In the genomic region with DNA sequence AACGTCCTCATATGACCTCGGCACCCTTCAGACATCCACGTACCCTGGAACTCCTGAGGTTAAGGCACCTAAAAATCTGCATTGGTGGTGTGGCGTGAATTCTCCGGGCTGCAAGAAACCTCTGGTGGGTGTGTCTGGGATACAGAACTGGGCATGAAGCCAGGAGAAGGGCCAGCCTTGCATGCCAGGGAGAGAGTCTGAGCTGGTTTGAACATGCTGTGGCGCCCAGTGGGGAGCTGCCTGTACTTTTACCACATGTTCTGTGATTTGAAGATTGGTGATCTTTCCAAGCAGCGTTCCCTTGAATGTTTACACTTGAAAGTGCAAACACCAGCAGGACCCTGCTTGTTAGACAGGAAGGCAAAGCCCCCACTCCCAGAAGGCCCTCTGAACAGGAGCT, we compare ENCODE assay signal across 11 mouse cellular contexts.
DNase-seq lines count a peak whose midpoint lies in the region; ATAC-seq lines count a peak whose summit lies in the region.
"Had no signal": no experiment of that assay in that cellular context is flagged by ENCODE, and none has a peak within 500 bp of the region (broad histone marks: within the 10 kb centered on the region; RNA-seq: fewer than 3 reads in every experiment).

No protein-coding gene starts in this region.

- H3K4me1 ChIP-seq in embryonic facial prominence, embryonic 13.5 days, result peaks cover 33% of the 10 kb centered on the region
- peaks cover 10% of the 10 kb centered on the region for H3K4me1 ChIP-seq in hindbrain, embryonic 14.5 days (replicated peaks; ENCODE audit: control insufficient read depth, insufficient read depth, low read length)

- intact Hi-C loops in left cerebral cortex, postnatal 4 days (cut with DNase I), result no loop called here

- no peaks in the 10 kb centered on the region for H3K27me3 ChIP-seq in embryonic facial prominence, embryonic 13.5 days
- no peaks in the 10 kb centered on the region for H3K27me3 ChIP-seq in hindbrain, embryonic 14.5 days (ENCODE audit: control insufficient read depth, insufficient read depth, low read length)
- H3K27me3 ChIP-seq: hindbrain, embryonic 15.5 days had no signal

- no peak for ATAC-seq in embryonic facial prominence, embryonic 13.5 days (ENCODE audit: insufficient number of reproducible peaks, insufficient read depth, low FRiP score, low TSS enrichment, low read depth)
- no peak for ATAC-seq in hindbrain, embryonic 14.5 days (ENCODE audit: low FRiP score)
- ATAC-seq in granulocyte monocyte progenitor cell, adult 5-6 weeks (replicated peaks; ENCODE audit: poor library complexity, severe bottlenecking), result no peak

- H3K36me3 ChIP-seq in embryonic facial prominence, embryonic 13.5 days, result peaks cover 13% of the 10 kb centered on the region
- no peaks in the 10 kb centered on the region for H3K36me3 ChIP-seq in hindbrain, embryonic 14.5 days (replicated peaks; ENCODE audit: control insufficient read depth, insufficient read depth)

- no peak overlapping the region for H3K9ac ChIP-seq in embryonic facial prominence, embryonic 13.5 days
- H3K9ac ChIP-seq in hindbrain, embryonic 14.5 days, result no peak overlapping the region
- H3K9ac ChIP-seq: hindbrain, embryonic 15.5 days had no signal

- peak; percentile 32 to 42 for DNase-seq in cerebellum, postnatal 10 days
- DNase-seq in cerebellum, adult 18-20 months, result no peak
- DNase-seq in left cerebral cortex, postnatal 4 days, result peak; percentile 33
- DNase-seq in left cerebral cortex, adult 9 months (ENCODE audit: low spot score in 2 of 2), result no peak
- peak; percentile 4 for DNase-seq in lung, postnatal 25 days (ENCODE audit: low spot score)
- DNase-seq in hindbrain, embryonic 14.5 days (ENCODE audit: low spot score), result no peak
- DNase-seq: cerebellum, postnatal 25 days had no signal

- WGBS in embryonic facial prominence, embryonic 13.5 days, result 44% methylated on average over 7 of the region's 7 CpGs
- 73% methylated on average over 7 of the region's 7 CpGs for whole genome bisulfite sequencing in hindbrain, embryonic 14.5 days

- H3K4me2 ChIP-seq in embryonic facial prominence, embryonic 13.5 days, result no peak overlapping the region
- H3K4me2 ChIP-seq in hindbrain, embryonic 14.5 days (replicated peaks), result no peak overlapping the region
- H3K4me2 ChIP-seq: hindbrain, embryonic 15.5 days; midbrain, embryonic 11.5 days had no signal

- no peak overlapping the region for H3K4me3 ChIP-seq in embryonic facial prominence, embryonic 13.5 days
- no peak overlapping the region for H3K4me3 ChIP-seq in hindbrain, embryonic 14.5 days (replicated peaks; ENCODE audit: low read length)
- H3K4me3 ChIP-seq: hindbrain, embryonic 15.5 days had no signal

- peak overlapping the region; percentile 85 for H3K27ac ChIP-seq in embryonic facial prominence, embryonic 13.5 days
- H3K27ac ChIP-seq in hindbrain, embryonic 14.5 days, result no peak overlapping the region
- H3K27ac ChIP-seq: hindbrain, embryonic 15.5 days had no signal

- no peaks in the 10 kb centered on the region for H3K9me3 ChIP-seq in embryonic facial prominence, embryonic 13.5 days
- no peaks in the 10 kb centered on the region for H3K9me3 ChIP-seq in hindbrain, embryonic 14.5 days (ENCODE audit: control insufficient read depth, low read length)
- H3K9me3 ChIP-seq: hindbrain, embryonic 15.5 days had no signal

Comparison
In these comparisons a context has a peak if more than half of its experiments do, and no peak if none do; other contexts are left out.
1. DNase-seq: peak in cerebellum, postnatal 10 days (2 of 2), left cerebral cortex, postnatal 4 days (single experiment) and lung, postnatal 25 days (single experiment); none in cerebellum, adult 18-20 months (0 of 2), left cerebral cortex, adult 9 months (0 of 2) and hindbrain, embryonic 14.5 days (single experiment).